Mouse (Mus musculus) forelimb bud, embryonic 11.5 days (tissue): Measurements from ENCODE around the gene AY074887.
A peak's percentile ranks its signal among the peaks of the same experiment; 100 is the strongest.
"Not testable (repeated sequence)": the region's sequence is repeated elsewhere in the genome, so short reads cannot be mapped to it uniquely, and the experiment has no call there.

Source experiments
- DNase-seq: peaks from one replicate; pipeline ENCODE4 v3.0.0-alpha.2; 2012; ENCODE audit warnings: low read depth, low spot score

The AY074887 gene

DNA sequence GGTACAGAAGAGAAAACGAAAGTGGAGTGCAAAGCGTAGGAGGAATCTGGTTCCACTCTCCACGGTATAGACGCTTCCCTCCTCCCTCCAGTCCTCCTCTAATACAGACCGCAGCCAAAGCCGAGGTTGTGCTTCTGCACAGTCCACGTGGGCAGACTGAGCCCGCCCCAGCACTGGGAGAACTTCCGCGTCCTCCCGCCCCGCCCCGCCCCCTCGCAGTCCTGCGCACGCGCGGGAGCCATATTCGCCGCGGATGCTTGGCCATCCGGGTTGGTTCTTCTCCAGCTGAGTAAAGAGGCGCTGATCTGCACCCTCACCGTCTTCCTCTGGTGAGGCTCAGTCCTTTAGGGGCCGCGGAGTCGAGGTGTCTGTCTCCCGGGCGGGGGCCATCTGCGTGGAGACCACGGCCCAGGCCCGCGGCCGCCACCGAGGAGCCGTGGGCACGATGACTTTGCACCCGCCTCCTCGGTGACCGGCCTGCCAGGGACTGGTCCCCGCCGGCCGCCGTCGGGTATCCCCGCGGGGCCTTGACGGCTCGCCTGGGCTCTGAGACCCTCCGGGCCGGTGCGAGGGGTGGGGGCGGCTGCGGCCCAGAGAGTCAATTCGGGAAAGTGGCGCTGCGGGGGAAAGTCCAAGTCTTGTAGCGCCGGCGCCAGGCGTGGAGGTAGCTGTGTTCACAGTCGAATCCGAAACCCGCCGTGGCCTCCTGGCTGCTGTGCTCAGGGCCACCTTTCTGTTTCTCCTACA is at the start of gene AY074887, which contains the start of gene Psma4:
TSS of gene AY074887 (minus strand) at position 424 of the 747 bp plus-strand sequence.
TSS of gene Psma4 (plus strand) at position 216 of the 747 bp plus-strand sequence.
- peak; percentile 88 for DNase-seq

GRCm38 (mm10) chr9:54995645-54996044 is 44.8 kb upstream of the AY074887 start:
- DNase-seq = no peak

- DNase-seq = no peak
Observed at GRCm38 (mm10) chr9:54994381-54994780, 43.6 kb upstream of the AY074887 start.

DNA sequence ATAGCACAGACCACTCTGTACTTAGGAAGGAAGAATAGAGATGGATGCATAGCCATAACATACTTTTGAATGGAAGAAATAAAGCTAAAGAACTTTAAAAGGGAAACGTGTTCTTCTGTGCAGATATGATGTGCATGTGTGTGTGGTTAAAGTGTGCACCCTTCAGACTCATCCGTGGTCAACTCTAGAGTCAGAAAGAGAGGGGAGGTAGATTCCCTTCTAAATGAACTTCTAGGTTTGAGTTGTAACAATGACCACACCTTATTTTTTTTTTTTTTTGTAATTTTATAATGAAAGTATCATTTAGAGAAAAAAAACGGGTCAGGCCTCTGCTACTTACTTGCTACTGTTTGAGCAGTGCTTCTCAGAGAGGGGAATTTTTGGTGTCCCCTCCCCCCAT is 39.6 kb upstream of the AY074887 start:
- no peak for DNase-seq

DNA sequence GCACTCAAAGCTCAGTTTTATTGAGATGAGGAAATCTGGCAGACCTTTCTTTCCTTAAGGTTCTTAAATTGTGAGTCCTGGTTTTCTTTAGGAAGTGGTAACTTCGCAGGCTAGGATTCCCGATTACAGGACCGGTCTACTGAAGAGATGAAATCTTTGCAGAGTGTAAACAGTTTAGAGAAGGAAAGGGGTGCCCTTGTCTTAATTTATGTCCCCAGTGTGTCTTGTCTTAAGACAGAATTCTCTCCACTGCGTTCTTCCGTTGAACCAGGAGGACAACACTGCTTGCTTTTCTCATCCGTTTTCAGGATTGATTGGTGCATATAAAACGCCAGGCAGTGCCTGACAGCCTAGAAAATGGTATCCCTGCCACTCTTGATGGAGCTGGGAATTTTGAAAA is 31.6 kb upstream of the AY074887 start:
- peak; percentile 9 for DNase-seq

- peak; percentile 53 for DNase-seq
Observed at GRCm38 (mm10) chr9:54981291-54982191, 30.7 kb upstream of the AY074887 start.

DNA sequence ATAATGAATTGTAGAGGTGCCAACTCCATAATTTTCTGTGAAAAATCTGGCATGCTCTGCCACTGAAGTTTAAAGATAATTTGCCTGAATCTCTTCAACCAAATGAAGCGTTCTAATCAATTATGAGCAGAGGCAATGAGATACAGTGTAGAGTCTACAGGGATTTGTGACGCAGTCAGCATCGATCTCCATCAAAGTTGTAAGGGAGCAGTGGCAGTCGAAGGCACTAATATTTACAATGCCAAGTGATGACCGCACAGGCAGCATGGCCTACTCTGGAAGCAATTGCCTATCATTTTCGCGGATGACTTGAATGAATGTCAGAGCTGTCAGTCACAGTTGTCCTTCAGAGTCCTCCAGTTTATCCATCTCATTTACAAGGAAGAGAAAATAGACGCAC is 29.9 kb upstream of the AY074887 start, which contains the start of gene Chrna5:
TSS of gene Chrna5 (plus strand) at position 207 of the 400 bp plus-strand sequence.
- DNase-seq = no peak

DNA sequence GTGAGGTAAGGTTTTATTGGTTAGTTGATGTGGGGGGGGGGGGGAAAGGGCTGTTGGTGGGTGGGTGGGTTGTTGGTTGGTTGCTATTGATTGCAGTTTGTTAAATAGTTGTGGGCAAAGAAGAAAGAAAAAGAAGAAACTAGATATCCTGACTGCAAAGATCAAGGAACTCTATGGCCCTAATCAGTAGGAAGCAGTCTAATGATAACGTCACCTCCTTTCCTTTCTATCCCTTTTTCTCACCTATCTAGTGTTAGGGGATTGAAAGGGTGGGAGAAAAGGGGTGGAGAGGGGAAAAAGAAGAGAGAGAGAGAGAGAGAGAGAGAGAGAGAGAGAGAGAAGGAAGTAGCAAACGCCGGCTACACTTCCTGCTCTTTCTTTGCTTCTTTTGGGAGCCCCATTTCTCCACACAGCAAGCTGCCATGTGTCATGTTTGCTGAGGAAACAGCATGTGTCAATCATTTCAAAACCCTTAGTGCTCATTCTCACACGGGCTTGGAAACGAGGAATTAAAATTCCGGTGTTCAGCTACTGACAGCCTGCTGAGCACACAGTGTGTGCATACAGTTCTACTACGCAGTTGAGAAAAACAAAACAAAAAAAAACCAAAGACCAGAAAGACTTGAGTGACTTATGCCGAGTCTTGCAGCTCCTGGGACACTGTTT is 19.3 kb upstream of the AY074887 start:
- no peak for DNase-seq

GRCm38 (mm10) chr9:54963669-54964068 is 12.9 kb upstream of the AY074887 start:
- no peak for DNase-seq

DNA sequence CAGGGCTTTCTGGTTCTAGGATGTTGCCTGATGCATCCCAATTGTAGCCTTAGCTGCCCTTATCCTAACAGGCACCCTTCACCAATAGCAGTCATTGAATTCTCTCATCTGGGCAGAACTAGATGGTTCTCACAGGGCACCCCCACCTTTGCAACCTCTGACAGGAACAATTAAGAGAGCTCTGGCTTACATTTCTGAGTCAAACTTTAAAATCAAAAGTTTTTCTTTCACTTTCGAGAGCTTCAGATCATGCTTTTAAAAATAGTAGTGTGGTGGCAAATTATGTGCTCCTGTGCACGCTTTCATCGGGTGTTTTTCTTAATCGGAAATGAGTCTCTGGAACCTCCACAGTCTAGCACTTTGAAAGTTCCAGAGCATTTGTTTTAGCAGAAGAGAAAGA is 10.3 kb upstream of the AY074887 start:
- DNase-seq = no peak

DNA sequence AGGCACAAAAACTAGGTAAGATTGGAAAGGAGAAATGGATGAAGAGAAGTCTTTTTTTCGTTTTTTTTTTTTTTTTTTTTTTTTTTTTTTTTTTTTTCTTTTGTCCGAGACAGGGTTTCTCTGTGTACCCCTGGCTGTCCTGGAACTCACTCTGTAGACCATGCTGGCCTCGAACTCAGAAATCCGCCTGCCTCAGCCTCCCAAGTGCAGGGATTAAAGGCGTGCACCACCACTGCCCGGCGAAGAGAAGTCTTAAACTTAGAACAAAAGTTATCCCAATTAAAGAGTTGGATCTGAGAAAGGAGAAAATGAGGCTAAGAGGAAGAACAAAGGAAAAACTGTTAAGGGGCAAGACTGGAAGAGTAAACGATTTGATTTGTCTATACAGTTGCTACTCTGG is 636 bp downstream of the AY074887 start:
- DNase-seq = not testable (repeated sequence)

GRCm38 (mm10) chr9:54949465-54949864 is 1.3 kb downstream of the AY074887 start:
- no peak for DNase-seq

DNA sequence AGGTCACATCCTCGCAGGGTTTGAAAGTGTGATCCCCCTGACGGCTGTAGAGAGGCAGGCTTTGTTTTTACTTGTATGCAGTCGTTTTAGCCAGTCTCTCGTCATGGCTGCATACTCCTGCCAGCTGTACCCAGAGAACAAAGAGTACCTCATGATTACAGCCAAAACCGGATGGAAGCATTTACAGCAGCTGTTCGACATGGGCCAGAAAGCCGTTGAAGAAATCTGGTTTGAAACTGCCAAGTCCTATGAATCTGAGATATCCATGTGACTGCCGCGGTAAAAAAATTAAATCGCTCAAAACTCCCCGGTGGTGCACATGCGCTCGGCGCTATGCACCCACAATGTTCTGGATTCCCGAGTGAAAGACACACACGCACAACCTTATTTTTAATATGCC is 4.5 kb downstream of the AY074887 start:
- no peak for DNase-seq

GRCm38 (mm10) chr9:54944467-54944866 is 6.3 kb downstream of the AY074887 start:
- no peak for DNase-seq

DNA sequence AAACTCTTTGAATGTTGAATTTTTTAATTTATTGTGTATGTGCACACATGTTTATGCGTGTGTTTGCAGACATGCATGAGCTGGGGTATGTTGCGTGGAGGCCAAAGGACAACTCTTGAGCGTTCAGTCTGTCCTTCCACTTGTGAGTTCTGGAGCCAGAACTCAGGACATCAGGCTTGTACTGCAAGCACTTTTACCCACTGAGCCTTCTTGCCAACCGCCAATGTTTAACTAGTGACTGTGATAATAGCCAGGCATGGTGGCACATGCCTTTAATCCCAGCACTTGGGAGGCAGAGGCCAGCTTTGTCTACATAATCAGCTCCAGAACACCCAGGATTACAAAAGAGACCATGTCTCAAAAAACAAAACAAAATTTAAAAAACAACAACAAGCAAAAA is 8.7 kb downstream of the AY074887 start:
- no peak for DNase-seq

- no peak for DNase-seq
Observed at GRCm38 (mm10) chr9:54932379-54932778, 18.4 kb downstream of the AY074887 start.

DNA sequence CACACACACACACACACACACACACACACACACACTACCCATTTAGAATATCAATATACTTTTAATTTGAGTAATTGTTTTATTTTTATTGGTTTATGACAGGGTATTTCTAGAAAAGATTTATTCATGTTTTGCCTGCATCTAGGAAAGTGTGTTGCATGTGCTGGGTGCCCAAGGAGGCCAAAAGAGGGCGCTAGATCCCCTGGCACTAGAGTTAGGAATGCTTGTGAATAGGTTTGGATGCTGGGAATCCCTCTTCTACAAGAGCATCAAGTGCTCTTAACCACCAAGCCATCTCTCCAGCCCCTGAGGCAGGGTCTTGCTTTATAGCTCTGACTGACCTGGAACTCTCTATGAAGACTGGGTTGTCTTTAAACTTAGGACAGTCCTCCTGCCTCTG is 19.0 kb downstream of the AY074887 start:
- DNase-seq = no peak

GRCm38 (mm10) chr9:54930741-54931140 is 20.1 kb downstream of the AY074887 start:
- DNase-seq = no peak

DNA sequence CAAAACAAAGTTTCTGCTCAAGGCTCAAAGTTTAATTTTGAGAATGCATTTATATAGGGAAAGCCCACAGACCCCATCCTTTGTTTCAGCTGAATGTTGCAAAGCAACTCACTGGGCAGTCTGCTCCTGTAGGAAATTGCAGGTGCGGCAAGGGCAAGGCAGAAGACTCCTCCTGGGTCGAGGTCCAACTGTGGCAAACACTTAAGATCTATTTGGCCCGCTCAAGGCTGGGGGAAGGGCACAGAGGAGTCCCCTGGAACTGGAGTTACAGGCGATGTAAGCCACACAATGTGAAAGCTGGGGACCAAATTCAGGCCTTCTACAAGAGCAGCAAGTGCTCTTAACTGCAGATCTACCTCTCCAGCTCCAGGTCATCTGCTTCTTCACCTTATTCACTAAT is 30.9 kb downstream of the AY074887 start:
- no peak for DNase-seq

- DNase-seq = no peak
Observed at GRCm38 (mm10) chr9:54918781-54919180, 32.0 kb downstream of the AY074887 start.

DNA sequence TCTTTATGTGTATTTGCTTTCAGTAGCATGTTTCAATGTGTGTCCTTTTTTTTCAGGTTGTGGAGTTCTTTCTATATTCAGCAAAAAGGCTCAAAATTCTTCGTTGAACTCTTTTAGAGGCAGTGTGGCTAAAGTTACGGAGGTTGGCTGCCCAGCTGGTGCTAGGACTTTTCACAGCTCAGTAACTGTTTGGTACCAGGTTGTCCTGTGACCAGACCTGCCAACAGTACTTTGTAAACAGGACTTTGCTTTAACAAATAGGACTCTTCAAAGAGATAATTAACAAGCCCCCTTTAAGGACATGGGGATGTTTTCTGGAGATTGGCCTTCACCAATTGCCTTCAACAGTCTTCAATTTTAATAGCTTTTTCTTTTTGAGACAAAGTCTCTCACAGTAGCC is 32.6 kb downstream of the AY074887 start:
- no peak for DNase-seq
